Mouse (Mus musculus) layer of hippocampus, adult 18-20 months (tissue): ENCODE results near the gene Gm47289. TPM values are rescaled to one million over a fixed set of nuclear protein-coding genes. Genes with fewer than 3 reads are reported as not detected.

Experiments
- DNase-seq, 2 experiments: peaks; one replicate each; pipeline ENCODE4 v3.0.0; 2022; ENCODE audit warnings: low spot score in 2 of 2
- total RNA-seq, 2 experiments: library from RNA; stranded (reverse); gene quantifications; 2 replicates each; pipeline ENCODE4 v1.2.3; 2021

The Gm47289 gene
- total RNA-seq, 2 experiments from 2014 or later: not detected

- DNase-seq: peak in 1 of 2 experiments; percentile 74
Observed at GRCm38 (mm10) chr9:119156278-119157201, 2.4 kb upstream of the Gm47289 start, which contains the start of gene Acaa1b. Gene Acaa1b (minus strand): TSS chr9:119157093.

- no peak for DNase-seq
Observed at GRCm38 (mm10) chr9:119160689-119161088, 1.7 kb downstream of the Gm47289 start.

DNA sequence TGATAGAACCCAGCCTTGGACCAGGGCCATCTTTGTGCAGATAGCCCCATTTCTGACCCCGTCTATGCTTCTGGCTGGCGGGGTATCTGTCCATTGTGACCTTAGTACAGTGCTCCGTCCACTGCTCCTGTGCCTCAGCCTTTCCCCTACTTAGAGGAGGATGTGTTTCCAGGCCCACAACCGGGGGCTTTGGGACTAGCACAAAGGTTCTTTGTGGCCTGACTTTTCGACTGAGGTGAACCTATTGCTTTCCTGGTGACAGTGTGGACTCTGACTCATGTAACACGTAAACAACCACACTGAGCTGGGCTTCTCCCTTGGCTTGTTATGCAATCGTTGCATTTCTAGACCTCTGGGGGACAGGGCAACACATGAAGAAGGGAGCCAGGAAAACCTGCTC is 5.8 kb downstream of the Gm47289 start:
- DNase-seq: no peak

DNA sequence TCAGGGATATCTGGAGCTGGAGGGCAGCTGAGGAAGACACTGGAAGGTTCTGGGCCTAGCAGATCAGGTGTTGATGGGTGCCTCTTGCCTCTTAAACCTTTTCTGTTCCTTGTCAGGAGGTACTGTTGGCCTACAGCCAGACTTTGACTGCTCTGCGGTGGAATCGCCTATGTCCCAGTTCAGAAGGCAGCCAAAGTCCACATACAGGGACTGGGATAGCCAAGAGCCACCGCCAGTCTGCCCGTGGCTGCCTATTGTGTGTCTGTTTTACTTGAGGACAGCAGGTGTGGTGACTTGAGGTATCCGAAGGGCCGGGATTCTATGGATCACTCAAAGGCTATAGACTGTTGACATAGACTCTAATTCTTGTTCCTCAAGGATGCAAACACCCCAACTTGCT is 6.6 kb downstream of the Gm47289 start:
- no peak for DNase-seq

GRCm38 (mm10) chr9:119167608-119168007 is 8.6 kb downstream of the Gm47289 start:
- DNase-seq: no peak

GRCm38 (mm10) chr9:119179292-119179691 is 20.3 kb downstream of the Gm47289 start:
- DNase-seq: no peak

DNA sequence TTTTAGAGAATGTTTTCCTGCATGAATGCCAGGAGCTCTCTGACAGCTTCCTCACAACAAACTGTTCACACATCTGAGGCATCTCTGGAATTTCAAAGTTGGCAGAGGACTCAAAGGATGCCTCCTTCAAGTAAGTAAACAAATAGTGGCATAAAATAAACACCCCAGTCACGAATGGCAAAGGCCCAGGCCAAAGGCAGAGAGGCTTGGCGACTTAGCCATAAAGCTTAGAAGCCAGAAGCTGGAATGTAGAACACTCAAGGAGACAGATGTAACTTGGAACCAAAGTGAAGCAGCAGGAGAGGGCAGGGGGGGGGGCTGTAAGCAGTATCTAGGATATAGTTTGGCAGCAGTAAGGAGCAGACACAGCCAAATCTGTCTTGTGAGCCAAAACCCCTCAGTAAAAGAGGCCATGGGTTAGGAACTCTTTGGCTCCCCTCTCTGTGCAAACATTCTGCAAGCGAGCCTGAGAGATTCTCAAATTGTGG is 22.3 kb downstream of the Gm47289 start:
- DNase-seq: peak in 1 of 2 experiments; percentile 2

GRCm38 (mm10) chr9:119192202-119192990 is 33.4 kb downstream of the Gm47289 start:
- DNase-seq: peak in 1 of 2 experiments; percentile 5

DNA sequence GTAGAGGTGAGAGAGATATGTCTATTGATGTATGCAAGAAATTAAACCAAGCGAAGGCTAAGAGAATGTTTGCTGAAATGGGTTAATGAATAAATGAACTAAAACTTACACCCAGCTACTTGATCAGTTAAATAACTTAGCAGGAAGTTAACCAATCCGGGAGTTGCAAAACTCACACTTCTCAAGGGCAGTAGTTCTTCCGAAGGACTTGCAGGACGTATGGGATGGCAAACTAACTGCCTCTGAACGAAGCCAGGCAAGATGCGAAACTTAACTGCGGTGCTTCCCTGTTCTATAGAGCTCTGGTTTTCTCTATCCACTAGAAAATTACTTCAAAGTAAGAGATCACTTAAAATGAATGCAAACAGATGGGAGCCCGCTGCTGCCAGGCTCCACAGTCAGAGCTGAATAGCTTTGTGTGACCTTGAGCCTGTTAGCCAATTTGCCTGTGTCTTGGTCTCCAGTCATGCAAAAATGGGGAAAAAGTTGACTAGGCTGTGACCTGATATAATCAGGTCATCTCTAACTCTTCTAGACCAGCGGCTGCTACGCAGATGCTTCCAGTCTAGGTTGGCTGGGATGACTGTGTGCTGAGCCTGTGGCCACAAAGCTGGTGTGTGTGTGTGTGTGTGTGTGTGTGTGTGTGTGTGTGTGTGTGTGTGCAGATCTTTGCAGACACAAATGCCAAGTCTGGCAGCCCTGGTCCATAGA is 40.3 kb downstream of the Gm47289 start:
- no peak for DNase-seq

DNA sequence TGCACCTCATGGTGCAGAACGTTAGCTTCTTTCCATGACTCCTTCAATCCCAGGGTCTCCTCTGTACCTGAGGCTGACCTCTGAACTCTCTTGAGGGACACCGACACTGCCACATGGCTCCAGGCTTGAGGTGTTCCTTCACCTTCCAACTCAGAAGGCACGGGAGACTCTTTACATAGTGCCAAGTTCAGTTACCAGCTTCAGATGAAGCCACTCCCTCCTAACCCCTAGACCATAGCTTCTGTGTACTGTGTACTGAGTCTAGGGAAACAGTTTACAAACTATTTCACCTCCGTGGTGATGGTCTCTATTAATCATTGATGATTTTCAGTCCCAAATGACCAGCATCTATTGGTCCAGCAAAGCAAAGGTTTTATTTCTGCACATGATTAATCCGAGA is 42.7 kb downstream of the Gm47289 start:
- DNase-seq: no peak

DNA sequence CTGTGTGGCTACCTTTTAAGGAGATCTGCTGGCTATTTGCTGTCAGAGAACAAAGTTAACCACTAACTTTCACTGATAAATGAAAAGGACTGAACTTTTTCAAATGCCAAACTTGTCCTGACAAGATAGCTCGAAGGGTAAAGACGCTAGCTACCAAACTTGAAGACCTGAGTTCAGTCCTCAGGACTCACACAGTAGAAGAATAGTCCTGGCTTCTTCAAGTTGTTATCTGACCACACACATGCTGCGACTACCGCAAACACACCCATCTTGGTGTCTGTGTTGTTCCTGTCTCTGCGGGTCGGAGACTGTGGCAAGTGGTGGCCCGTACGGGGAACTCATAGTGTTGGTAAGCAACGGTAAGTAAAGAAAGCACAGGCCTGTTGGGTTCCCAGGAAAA is 44.7 kb downstream of the Gm47289 start:
- no peak for DNase-seq

GRCm38 (mm10) chr9:119205756-119206155 is 46.8 kb downstream of the Gm47289 start:
- no peak for DNase-seq

DNA sequence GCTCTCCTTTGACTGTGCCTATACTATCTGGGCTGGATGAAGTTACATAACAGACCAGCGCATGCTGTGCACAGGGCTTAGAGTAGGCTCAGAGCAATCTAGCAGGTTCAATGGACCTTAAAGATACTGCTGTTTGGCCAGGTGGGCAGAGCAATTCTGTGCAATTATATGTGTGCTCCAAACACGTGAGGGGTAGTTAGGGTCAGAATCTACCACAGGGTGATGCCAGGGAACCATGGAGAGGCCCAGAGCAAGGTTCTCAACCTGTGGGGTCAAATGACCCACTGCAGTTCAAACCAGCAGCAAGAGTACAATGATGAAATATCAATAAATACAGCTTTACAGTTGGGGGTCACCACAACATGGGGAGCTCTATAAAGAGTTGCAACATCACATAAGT is 47.7 kb downstream of the Gm47289 start:
- no peak for DNase-seq

- DNase-seq: no peak
Observed at GRCm38 (mm10) chr9:119207113-119207512, 48.2 kb downstream of the Gm47289 start.

DNA sequence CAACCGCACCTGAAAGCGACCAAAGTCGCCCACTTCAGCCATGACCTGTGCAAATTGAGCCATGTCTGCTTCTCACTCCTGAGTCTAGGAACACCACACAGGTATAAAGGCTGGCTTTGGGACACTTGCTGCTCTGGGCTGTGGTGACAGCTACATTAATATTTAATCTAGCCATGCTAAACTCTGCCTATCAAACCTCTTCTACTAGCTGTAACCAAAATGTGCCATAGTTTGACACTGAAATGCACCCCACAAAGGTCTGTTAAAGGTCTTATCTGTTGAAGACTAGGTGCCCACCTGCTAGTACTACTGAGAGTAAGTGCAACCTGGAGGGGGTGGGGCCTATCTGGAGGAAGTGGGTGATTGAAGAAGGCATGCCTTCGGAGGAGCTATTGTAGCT is 50.0 kb downstream of the Gm47289 start, which contains the start of gene Slc22a13:
Gene Slc22a13, minus strand, starts transcription at position 101 of the 400 bp plus-strand sequence.
- no peak for DNase-seq

Other genes starting within 250 kb of the Gm47289 start
- gene Ctdspl, start 232.7 kb upstream of the Gm47289 start, total RNA-seq: 10 to 100 TPM; 25.1 to 27.1 TPM
- 1 to 10 TPM in 1 of 2 experiments, under 1 TPM in 1; 0.71 to 1.3 TPM for gene Vill, start 106.4 kb upstream of the Gm47289 start, total RNA-seq
- gene Plcd1, start 65.7 kb upstream of the Gm47289 start, total RNA-seq: 1 to 10 TPM; 8.4 to 9.1 TPM
- gene Dlec1, start 56.7 kb upstream of the Gm47289 start, total RNA-seq: 1 to 10 TPM; 2.8 to 3.3 TPM
- gene Acaa1b, start 2.1 kb upstream of the Gm47289 start, total RNA-seq: 1 to 10 TPM; 1.1 TPM
- gene Slc22a13, start 49.9 kb downstream of the Gm47289 start, total RNA-seq: not detected
- gene Oxsr1, start 163.3 kb downstream of the Gm47289 start, total RNA-seq: 10 to 100 TPM; 30.2 to 31.7 TPM
- 10 to 100 TPM; 70.3 to 74.7 TPM for gene Acaa1a, start 180.5 kb downstream of the Gm47289 start, total RNA-seq
- gene Myd88, start 182.2 kb downstream of the Gm47289 start, total RNA-seq: 1 to 10 TPM; 5.9 to 6.7 TPM
- 1 to 10 TPM; 4.8 to 5.9 TPM for gene Xylb, start 198.2 kb downstream of the Gm47289 start, total RNA-seq
- not detected for gene Slc22a14, start 206.4 kb downstream of the Gm47289 start, total RNA-seq
- 10 to 100 TPM; 11.3 to 13.5 TPM for gene Acvr2b, start 243.0 kb downstream of the Gm47289 start, total RNA-seq